Mouse (Mus musculus): ENCODE measurements around the gene St6galnac6. TPM values are rescaled to one million over a fixed set of nuclear protein-coding genes. Genes with fewer than 3 reads are reported as not detected.
A peak's percentile ranks its signal among the peaks of the same experiment; 100 is the strongest.

Gene St6galnac6
- polyA plus RNA-seq, 1 experiment = 24.7 TPM

DNA sequence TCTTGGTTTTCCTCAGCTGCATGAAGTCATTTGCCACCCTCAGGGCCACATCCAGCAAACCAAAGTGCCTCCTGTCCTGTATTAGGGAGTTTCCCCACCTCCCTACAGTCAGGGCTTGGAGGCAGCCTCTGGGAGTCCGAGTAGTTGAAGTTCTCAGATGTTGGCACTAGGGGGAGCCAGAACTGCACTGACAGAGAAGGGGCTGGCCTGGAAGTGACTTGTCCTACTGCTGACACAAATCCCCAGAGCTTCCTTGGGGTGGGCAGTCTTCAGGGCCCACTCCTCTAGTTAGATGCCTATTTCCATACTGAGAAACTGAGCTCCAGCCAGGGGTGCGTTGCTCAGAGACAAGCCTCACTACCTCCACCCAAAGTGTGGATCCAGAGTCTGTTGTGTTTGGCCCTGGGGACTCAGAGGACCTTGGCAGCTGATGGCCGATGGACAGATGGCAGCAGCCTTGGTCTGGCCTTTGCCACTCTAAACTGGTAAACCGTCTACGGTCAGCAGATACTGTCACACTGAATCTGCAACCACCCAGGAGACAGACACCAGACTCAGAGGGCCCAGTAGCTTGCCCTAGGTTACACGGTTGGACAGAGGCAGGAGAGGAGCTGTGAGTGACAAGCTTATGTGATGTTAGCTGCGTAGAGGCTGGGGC lies 32.4 kb downstream of the St6galnac6 start:
- Histone ChIP-seq H3K36me3 (ENCODE audit: control insufficient read depth, insufficient read depth, low read length) (no peaks in the 10 kb centered on the region), H3K4me1 (ENCODE audit: control insufficient read depth, insufficient read depth, low read length) (peaks cover 13% of the 10 kb centered on the region), H3K4me3 (ENCODE audit: control insufficient read depth, low read depth, low read length) (no peak overlapping the region), H3K27me3 (ENCODE audit: control insufficient read depth, insufficient read depth, low read length) (no peaks in the 10 kb centered on the region), H3K27ac (ENCODE audit: control insufficient read depth, insufficient read depth, low read depth, low read length) (no peak overlapping the region)
- TF ChIP-seq CTCF (IDR thresholded peaks at IDR 0.05; ENCODE audit: control insufficient read depth, insufficient read depth, insufficient replicate concordance, low read depth, low read length) = peak; percentile 85; the same call in 1 of the 2 replicates
- no peak for TF ChIP-seq POLR2A (IDR thresholded peaks at IDR 0.05; ENCODE audit: control insufficient read depth, low read depth, low read length)

DNA sequence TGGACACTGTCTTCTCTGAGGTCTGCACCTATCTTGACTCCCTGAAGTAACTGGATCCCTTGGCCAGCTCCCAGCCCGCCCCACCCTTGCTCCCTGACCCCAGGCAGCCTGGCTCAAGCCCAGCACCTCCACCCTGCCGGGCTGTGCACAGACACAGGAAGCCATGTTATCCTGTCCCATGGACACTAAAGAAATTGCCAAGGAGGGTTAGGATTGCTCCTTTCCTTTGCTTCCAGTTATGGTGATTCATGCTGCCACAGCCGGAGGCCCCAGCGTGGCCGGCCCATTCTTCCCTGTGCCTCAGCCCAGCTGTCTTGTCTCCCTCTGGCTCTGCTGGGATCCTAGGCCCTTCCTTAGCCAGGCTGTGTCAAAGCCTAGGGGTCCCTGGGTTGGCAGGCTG lies 34.2 kb downstream of the St6galnac6 start:
- TF ChIP-seq CTCF (IDR thresholded peaks at IDR 0.05; ENCODE audit: control insufficient read depth, insufficient read depth, insufficient replicate concordance, low read depth, low read length) = no peak
- no peak for TF ChIP-seq POLR2A (IDR thresholded peaks at IDR 0.05; ENCODE audit: control insufficient read depth, low read depth, low read length)
- Histone ChIP-seq H3K36me3 (ENCODE audit: control insufficient read depth, insufficient read depth, low read length) (no peaks in the 10 kb centered on the region), H3K27ac (ENCODE audit: control insufficient read depth, insufficient read depth, low read depth, low read length) (no peak overlapping the region), H3K27me3 (ENCODE audit: control insufficient read depth, insufficient read depth, low read length) (no peaks in the 10 kb centered on the region), H3K4me3 (ENCODE audit: control insufficient read depth, low read depth, low read length) (no peak overlapping the region), H3K4me1 (ENCODE audit: control insufficient read depth, insufficient read depth, low read length) (peaks cover 9% of the 10 kb centered on the region)

DNA sequence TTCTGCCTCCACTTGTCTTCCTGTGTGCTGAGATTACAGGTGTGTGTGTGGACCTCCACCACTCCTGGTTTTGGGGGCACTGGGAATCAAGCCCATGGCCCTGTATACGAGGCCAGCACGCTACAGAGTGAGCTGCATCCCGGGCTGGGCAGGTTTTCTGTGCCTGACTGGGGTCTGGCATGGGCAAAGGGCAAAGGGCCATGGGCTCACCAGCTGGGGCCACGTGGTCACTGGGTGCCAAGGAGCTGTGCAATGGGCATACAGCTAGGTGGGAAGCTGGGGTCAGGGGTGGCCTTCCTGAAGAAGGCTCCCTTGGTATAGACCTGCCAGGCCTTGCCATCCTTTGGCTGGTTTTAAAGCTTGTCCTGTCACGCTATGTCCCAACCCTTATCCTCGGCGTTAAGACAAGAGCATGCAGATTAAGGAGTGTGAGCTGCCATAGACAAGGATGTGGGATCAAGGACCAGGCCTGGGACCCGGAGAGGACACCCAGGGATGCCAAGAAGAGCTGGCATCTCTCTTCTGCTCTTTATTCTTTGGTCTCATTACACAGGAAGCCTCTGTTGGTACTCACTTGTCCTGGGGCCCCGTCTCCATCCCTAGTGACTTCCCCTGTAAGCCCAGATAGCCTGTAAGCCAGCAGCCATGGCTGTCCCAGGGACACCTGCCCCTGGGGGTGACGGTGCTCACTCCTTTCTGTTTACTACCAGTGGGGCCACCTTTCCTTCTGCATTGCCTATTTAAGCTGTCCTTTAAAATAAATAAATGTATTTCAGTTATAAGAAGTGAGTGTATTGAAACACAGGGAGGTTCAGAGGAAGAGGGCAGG lies 35.0 kb downstream of the St6galnac6 start:
- Histone ChIP-seq H3K27ac (ENCODE audit: control insufficient read depth, insufficient read depth, low read depth, low read length) (no peak overlapping the region), H3K36me3 (ENCODE audit: control insufficient read depth, insufficient read depth, low read length) (no peaks in the 10 kb centered on the region), H3K27me3 (ENCODE audit: control insufficient read depth, insufficient read depth, low read length) (no peaks in the 10 kb centered on the region), H3K4me1 (ENCODE audit: control insufficient read depth, insufficient read depth, low read length) (peaks cover 2% of the 10 kb centered on the region), H3K4me3 (ENCODE audit: control insufficient read depth, low read depth, low read length) (no peak overlapping the region)
- TF ChIP-seq POLR2A (IDR thresholded peaks at IDR 0.05; ENCODE audit: control insufficient read depth, low read depth, low read length) (no peak), CTCF (IDR thresholded peaks at IDR 0.05; ENCODE audit: control insufficient read depth, insufficient read depth, insufficient replicate concordance, low read depth, low read length) (no peak)

DNA sequence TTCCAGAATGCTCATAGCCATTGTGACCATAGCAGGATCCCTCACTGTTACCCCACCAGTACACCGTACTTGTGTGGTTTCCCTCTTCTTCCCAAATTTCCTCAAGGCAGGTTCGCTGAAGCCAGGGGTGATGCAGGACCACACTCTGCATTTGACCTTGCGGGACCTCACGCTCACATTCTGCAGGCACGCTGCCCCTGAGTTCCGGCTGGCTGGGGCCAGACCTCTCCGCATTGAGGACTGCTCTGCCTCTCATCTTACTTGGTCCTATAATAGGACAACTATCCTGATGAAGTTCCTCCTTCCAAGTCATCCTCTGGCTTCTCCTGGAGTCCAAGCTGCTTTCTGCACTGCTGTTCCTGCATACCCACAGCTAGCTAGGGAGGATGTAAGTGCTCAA lies 37.1 kb downstream of the St6galnac6 start:
- Histone ChIP-seq H3K4me1 (ENCODE audit: control insufficient read depth, insufficient read depth, low read length) (no peaks in the 10 kb centered on the region; the same call in 1 of the 2 replicates), H3K36me3 (ENCODE audit: control insufficient read depth, insufficient read depth, low read length) (no peaks in the 10 kb centered on the region), H3K4me3 (ENCODE audit: control insufficient read depth, low read depth, low read length) (no peak overlapping the region), H3K27ac (ENCODE audit: control insufficient read depth, insufficient read depth, low read depth, low read length) (no peak overlapping the region), H3K27me3 (ENCODE audit: control insufficient read depth, insufficient read depth, low read length) (no peaks in the 10 kb centered on the region)
- TF ChIP-seq CTCF (IDR thresholded peaks at IDR 0.05; ENCODE audit: control insufficient read depth, insufficient read depth, insufficient replicate concordance, low read depth, low read length) = no peak

DNA sequence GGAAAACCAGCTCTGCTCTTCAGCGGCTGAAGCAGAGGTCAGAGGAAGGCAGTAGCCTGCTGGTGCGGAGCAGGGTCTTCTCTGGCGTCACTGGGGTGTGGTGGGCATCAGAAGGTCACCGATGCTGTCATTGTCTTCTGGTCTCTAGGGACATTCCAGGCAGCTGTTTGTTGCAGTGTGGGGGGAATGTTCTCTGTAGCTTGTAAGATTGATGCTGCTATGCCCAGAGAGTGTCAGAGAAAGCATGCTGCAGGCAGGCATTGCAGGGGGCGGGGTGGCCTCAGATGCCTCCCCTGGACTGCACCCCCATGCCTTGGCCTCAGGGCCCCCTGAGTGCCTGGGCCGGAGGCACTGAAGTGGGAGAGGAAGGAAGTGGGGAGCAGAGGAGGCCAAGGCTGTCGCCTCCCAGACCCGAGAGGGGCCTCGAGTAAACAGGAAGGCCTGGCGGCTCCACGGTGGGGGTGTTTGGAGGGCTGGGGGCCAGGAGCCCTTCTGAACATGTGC lies 38.3 kb downstream of the St6galnac6 start:
- TF ChIP-seq CTCF (IDR thresholded peaks at IDR 0.05; ENCODE audit: control insufficient read depth, insufficient read depth, insufficient replicate concordance, low read depth, low read length) = no peak
- TF ChIP-seq POLR2A (IDR thresholded peaks at IDR 0.05; ENCODE audit: control insufficient read depth, low read depth, low read length) = no peak
- Histone ChIP-seq H3K27ac (ENCODE audit: control insufficient read depth, insufficient read depth, low read depth, low read length) (no peak overlapping the region), H3K27me3 (ENCODE audit: control insufficient read depth, insufficient read depth, low read length) (no peaks in the 10 kb centered on the region), H3K4me3 (ENCODE audit: control insufficient read depth, low read depth, low read length) (no peak overlapping the region), H3K36me3 (ENCODE audit: control insufficient read depth, insufficient read depth, low read length) (no peaks in the 10 kb centered on the region), H3K4me1 (ENCODE audit: control insufficient read depth, insufficient read depth, low read length) (no peaks in the 10 kb centered on the region)

DNA sequence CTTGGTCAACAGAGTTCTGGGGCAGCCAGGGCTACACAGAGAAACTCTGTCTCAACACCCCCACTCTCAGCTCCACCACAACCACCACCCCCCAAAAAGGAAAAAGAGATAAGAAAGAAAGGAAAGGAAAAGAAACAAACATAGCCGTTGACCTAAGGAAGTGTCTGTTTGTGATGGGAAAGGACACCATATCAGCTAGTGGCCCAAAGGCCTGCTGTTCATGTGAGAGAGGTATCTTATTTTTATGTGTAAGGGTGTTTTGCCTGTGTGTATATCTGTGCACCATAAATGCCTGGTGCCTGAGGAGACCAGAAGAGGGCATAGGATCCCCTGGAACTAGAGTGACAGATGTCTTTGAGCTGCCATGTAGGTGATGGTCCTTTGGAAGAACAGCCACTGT lies 40.1 kb downstream of the St6galnac6 start:
- Histone ChIP-seq H3K27me3 (ENCODE audit: control insufficient read depth, insufficient read depth, low read length) (no peaks in the 10 kb centered on the region), H3K4me3 (ENCODE audit: control insufficient read depth, low read depth, low read length) (no peak overlapping the region), H3K27ac (ENCODE audit: control insufficient read depth, insufficient read depth, low read depth, low read length) (no peak overlapping the region), H3K4me1 (ENCODE audit: control insufficient read depth, insufficient read depth, low read length) (no peaks in the 10 kb centered on the region), H3K36me3 (ENCODE audit: control insufficient read depth, insufficient read depth, low read length) (no peaks in the 10 kb centered on the region)
- no peak for TF ChIP-seq CTCF (IDR thresholded peaks at IDR 0.05; ENCODE audit: control insufficient read depth, insufficient read depth, insufficient replicate concordance, low read depth, low read length)
- no peak for TF ChIP-seq POLR2A (IDR thresholded peaks at IDR 0.05; ENCODE audit: control insufficient read depth, low read depth, low read length)

DNA sequence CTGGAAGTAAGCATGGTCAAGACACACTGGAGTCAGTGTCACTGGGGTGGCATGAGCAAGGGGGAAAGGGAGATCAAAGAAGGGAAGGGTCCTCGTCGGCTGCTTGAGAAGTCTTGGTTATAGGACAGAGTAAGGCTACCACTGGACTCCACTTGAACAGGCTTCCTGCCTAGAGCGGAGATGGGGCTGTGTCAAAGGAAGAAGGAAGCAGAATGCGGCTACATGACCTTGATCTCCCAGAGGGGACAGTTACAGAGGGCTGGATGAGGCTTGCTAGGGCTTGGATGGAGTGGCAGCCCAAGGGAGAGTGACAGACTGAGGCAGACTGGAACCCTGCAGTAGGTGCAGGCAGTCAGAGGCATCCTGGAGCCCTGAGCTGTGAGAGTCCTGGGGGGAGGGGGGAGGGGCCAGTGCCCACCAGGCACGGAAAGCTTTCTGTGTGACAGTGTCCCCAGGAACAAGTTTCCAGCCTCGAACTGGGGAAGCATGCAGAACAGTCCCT lies 41.1 kb downstream of the St6galnac6 start:
- no peak for TF ChIP-seq POLR2A (IDR thresholded peaks at IDR 0.05; ENCODE audit: control insufficient read depth, low read depth, low read length)
- no peak for TF ChIP-seq CTCF (IDR thresholded peaks at IDR 0.05; ENCODE audit: control insufficient read depth, insufficient read depth, insufficient replicate concordance, low read depth, low read length)
- Histone ChIP-seq H3K27ac (ENCODE audit: control insufficient read depth, insufficient read depth, low read depth, low read length) (no peak overlapping the region), H3K36me3 (ENCODE audit: control insufficient read depth, insufficient read depth, low read length) (no peaks in the 10 kb centered on the region), H3K27me3 (ENCODE audit: control insufficient read depth, insufficient read depth, low read length) (no peaks in the 10 kb centered on the region), H3K4me3 (ENCODE audit: control insufficient read depth, low read depth, low read length) (no peak overlapping the region), H3K4me1 (ENCODE audit: control insufficient read depth, insufficient read depth, low read length) (peaks cover 5% of the 10 kb centered on the region; the same call in 1 of the 2 replicates)

Measured in testis, adult 2 months (tissue).